Mouse (Mus musculus) frontal cortex, adult 2 months (tissue): Measurements from ENCODE around the gene Hmcn2. TPM values are rescaled to one million over a fixed set of nuclear protein-coding genes. Genes with fewer than 3 reads are reported as not detected.

Experiments used
- DNase-seq, 2 experiments: peaks; one replicate each; pipeline ENCODE4 v3.0.0; 2022; ENCODE audit warnings: low spot score in 1 of 2; ENCODE audit errors: extremely low spot score in 1 of 2
- polyA plus RNA-seq: library from polyadenylated mRNA; depleted of rRNA; stranded (reverse); fragments of >200 nt; gene quantifications from 2 replicates; pipeline ENCODE4 v1.2.3, GENCODE M21; 2012

Gene Hmcn2
- polyA plus RNA-seq, 1 experiment: 2.0 TPM

GRCm38 (mm10) chr2:31473941-31474340 is 159.7 kb downstream of the Hmcn2 start:
- no peak for DNase-seq

- no peak for DNase-seq
These were observed 160.5 kb downstream of the Hmcn2 start for GRCm38 (mm10) chr2:31474686-31475085.

GRCm38 (mm10) chr2:31476107-31476820 is 162.0 kb downstream of the Hmcn2 start:
- no peak for DNase-seq

GRCm38 (mm10) chr2:31477234-31478161 is 163.3 kb downstream of the Hmcn2 start:
- DNase-seq: no peak

- DNase-seq: peak; percentile 76 to 97
These were observed 168.8 kb downstream of the Hmcn2 start for GRCm38 (mm10) chr2:31482914-31483575.

GRCm38 (mm10) chr2:31484187-31484586 is 170.0 kb downstream of the Hmcn2 start:
- peak in 1 of 2 experiments; percentile 86 for DNase-seq

GRCm38 (mm10) chr2:31489166-31489565 is 175.0 kb downstream of the Hmcn2 start:
- DNase-seq: no peak

- DNase-seq: no peak
These were observed 176.3 kb downstream of the Hmcn2 start for GRCm38 (mm10) chr2:31490556-31490955.

- no peak for DNase-seq
These were observed 178.1 kb downstream of the Hmcn2 start for GRCm38 (mm10) chr2:31492308-31492707.

GRCm38 (mm10) chr2:31493243-31493642 is 179.0 kb downstream of the Hmcn2 start:
- DNase-seq: no peak

GRCm38 (mm10) chr2:31494315-31494714 is 180.1 kb downstream of the Hmcn2 start:
- no peak for DNase-seq

GRCm38 (mm10) chr2:31495046-31495476 is 180.8 kb downstream of the Hmcn2 start:
- DNase-seq: no peak

- peak in 1 of 2 experiments; percentile 36 for DNase-seq
These were observed 181.9 kb downstream of the Hmcn2 start for GRCm38 (mm10) chr2:31496141-31496540.

GRCm38 (mm10) chr2:31497113-31497512 is 182.9 kb downstream of the Hmcn2 start:
- no peak for DNase-seq

GRCm38 (mm10) chr2:31497635-31498034 is 183.4 kb downstream of the Hmcn2 start:
- DNase-seq: peak in 1 of 2 experiments; percentile 50

GRCm38 (mm10) chr2:31499327-31500291 is 185.4 kb downstream of the Hmcn2 start:
- DNase-seq: no peak

- no peak for DNase-seq
These were observed 186.3 kb downstream of the Hmcn2 start for GRCm38 (mm10) chr2:31500292-31501204.

GRCm38 (mm10) chr2:31501448-31502130 is 187.4 kb downstream of the Hmcn2 start:
- DNase-seq: no peak
